Mouse (Mus musculus) CD4-positive, CD25-positive, alpha-beta regulatory T cell, adult 2 months (primary cell): ENCODE measurements around the gene Aspm.

Experiments used
- DNase-seq: peaks from one replicate; pipeline ENCODE4 v3.0.0-alpha.2; 2012; ENCODE audit warnings: low read depth, low spot score

The Aspm gene

DNA sequence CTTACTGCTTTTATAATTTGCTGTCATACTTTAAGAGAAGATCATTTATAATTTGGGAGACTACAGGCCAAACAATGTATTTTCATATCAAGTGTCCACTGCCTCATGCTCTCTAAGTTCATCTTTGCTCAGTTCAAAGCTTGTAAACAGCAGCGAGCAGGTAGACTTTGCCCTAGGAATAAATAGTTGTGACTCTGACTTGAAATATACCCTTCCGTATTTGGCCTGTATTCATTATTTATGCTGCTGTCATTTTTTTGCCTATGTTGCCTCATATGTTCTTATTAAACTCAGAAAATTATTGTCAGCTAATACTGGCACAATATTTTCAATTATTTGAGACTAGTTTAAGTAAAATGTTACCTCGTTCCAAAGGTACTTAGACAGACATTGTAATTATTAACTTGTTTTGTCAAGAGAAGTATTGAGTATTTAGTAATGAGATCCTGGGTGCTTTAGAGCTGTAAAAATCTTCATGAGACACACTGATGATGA lies 46.7 kb downstream of the Aspm start, which contains the start of gene F13b:
Gene F13b (plus strand): TSS at position 445 of the 495 bp plus-strand sequence.
- DNase-seq = no peak

DNA sequence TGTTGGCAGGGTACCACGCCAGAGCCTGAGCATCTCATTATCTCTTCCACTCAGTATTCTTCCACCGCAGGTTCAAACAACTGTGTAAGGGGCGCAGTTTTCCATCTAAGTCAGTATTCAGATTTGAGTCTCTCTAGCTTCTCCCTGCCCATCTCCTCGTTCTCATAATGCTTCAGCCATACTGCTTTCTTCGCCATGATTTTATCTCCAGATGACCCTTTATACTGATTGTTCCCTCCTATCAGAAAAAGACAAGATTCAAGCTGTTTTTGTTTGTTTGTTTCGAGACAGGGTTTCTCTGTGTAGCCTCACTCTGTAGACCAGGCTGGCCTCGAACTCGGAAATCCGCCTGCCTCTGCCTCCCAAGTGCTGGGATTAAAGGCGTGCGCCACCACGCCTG lies 60.0 kb downstream of the Aspm start:
- no peak for DNase-seq
